Mouse (Mus musculus): ENCODE measurements around the gene Hnrnpll. TPM values are rescaled to one million over a fixed set of nuclear protein-coding genes. Genes with fewer than 3 reads are reported as not detected.

Gene Hnrnpll
- polyA plus RNA-seq, 1 experiment from 2014 or later = 58.4 TPM

DNA sequence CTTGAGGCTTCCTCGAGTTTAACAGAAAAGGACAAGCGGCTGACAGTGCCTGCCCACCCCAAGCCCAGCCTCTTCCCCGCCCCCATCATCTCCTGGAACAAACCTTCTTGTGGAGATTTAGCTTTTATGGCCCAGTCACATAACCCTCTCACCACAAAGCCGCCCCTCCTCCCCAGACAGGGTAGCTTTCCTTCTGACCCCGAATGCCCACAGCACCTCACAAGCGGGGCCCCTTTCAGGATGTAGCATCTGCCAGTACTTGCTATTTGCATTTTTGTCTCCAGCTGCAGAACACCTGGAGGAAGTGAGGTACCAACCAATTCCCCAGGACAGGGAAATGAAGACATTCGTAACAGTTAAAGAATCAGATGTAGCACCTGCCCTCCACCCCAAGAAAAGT is 79.6 kb downstream of the Hnrnpll start:
- H3K27me3 ChIP-seq (replicated peaks; ENCODE audit: control insufficient read depth, insufficient read depth, low read length) = no peaks in the 10 kb centered on the region
- H3K4me2 ChIP-seq (ENCODE audit: low read length) = 0 out of 2 replicates have a peak overlapping the region, but pooled peaks have one; percentile 10
- no peak overlapping the region for H3K9ac ChIP-seq (ENCODE audit: low read length)
- no peak for DNase-seq (ENCODE audit: low spot score)
- peak; percentile 31; the same call in 1 of the 2 replicates for ATAC-seq (replicated peaks; ENCODE audit: low FRiP score, low TSS enrichment, low read depth)
- H3K27ac ChIP-seq (ENCODE audit: low read depth) = no peak overlapping the region
- peaks cover 14% of the 10 kb centered on the region for H3K4me1 ChIP-seq (replicated peaks; ENCODE audit: control insufficient read depth, insufficient read depth, low read length)
- no peak overlapping the region for H3K4me3 ChIP-seq (ENCODE audit: low read depth, low read length)
- no peaks in the 10 kb centered on the region for H3K9me3 ChIP-seq (ENCODE audit: control insufficient read depth, low read length)
- no peaks in the 10 kb centered on the region for H3K36me3 ChIP-seq (ENCODE audit: control insufficient read depth, insufficient read depth, low read length)
- WGBS = 6% methylated on average over 7 of the region's 7 CpGs

DNA sequence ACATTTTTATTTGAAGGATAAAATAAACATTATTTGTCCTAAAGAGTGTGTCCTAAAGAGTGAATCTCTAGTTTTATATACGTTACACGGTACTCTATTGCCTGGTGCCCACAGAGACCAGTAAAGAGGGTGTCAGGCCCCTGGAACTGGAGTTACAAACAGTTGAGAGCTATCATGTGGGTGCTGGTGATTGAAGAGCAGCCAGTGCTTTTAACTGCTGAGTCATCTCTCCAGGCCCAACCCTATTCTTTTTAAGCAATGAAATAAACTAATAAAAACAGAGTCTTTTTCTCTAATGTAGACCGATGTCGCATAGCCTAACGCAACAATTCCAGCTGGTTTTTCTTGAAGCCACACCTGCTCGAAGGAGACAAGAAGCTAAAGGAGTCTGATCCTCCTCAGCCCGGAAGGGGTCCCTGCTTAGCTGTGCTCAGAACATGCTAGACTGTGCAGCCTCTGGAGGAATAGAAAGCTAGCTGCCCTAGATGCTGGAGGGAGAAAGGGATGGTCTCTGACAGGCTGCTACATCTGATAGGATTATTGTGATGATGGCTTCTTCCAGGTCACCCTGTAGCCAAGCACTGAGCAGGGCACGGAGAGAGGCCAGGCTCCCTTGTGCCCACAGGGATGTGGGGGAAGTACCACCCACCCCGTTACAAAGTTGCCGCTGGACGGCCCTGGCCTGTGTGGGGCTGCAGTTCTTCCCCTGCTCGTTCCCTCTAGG is 80.2 kb downstream of the Hnrnpll start:
- 31% methylated on average over 12 of the region's 12 CpGs for WGBS
- Histone ChIP-seq H3K9me3 (ENCODE audit: control insufficient read depth, low read length) (no peaks in the 10 kb centered on the region), H3K27me3 (replicated peaks; ENCODE audit: control insufficient read depth, insufficient read depth, low read length) (no peaks in the 10 kb centered on the region), H3K36me3 (ENCODE audit: control insufficient read depth, insufficient read depth, low read length) (no peaks in the 10 kb centered on the region), H3K27ac (ENCODE audit: low read depth) (no peak overlapping the region), H3K4me1 (replicated peaks; ENCODE audit: control insufficient read depth, insufficient read depth, low read length) (peaks cover 14% of the 10 kb centered on the region), H3K4me2 (ENCODE audit: low read length) (0 out of 2 replicates have a peak overlapping the region, but pooled peaks have one; percentile 10), H3K9ac (ENCODE audit: low read length) (no peak overlapping the region), H3K4me3 (ENCODE audit: low read depth, low read length) (no peak overlapping the region)
- DNase-seq (ENCODE audit: low spot score) (no peak), ATAC-seq (replicated peaks; ENCODE audit: low FRiP score, low TSS enrichment, low read depth) (peak; percentile 59; the same call in 1 of the 2 replicates)

DNA sequence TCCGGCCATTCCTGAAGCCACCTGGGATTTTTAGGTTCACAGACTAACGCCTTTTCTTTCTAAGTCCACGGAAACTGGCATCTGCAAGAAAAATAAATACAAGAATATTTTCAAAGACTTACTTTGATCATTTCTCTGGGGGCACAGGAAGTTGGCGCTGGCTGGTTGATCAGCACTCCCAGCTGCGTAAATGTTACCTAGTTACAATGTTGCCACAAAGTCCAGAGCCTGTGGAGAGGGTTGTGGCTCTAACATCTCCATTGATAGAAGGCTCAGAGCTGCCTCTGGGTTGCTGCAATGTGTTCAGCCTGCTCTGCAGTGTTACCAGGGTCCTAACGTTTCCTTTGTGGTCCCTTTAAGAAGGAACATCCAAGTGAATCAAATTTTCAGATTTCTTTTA is 80.8 kb downstream of the Hnrnpll start:
- WGBS = 68% methylated on average over 6 of the region's 6 CpGs
- no peak overlapping the region for H3K4me2 ChIP-seq (ENCODE audit: low read length)
- no peak overlapping the region for H3K27ac ChIP-seq (ENCODE audit: low read depth)
- H3K36me3 ChIP-seq (ENCODE audit: control insufficient read depth, insufficient read depth, low read length) = no peaks in the 10 kb centered on the region
- DNase-seq (ENCODE audit: low spot score) (no peak), ATAC-seq (replicated peaks; ENCODE audit: low FRiP score, low TSS enrichment, low read depth) (no peak)
- H3K9ac ChIP-seq (ENCODE audit: low read length) = no peak overlapping the region
- H3K27me3 ChIP-seq (replicated peaks; ENCODE audit: control insufficient read depth, insufficient read depth, low read length) = no peaks in the 10 kb centered on the region
- no peaks in the 10 kb centered on the region for H3K9me3 ChIP-seq (ENCODE audit: control insufficient read depth, low read length)
- no peak overlapping the region for H3K4me3 ChIP-seq (ENCODE audit: low read depth, low read length)
- peaks cover 14% of the 10 kb centered on the region for H3K4me1 ChIP-seq (replicated peaks; ENCODE audit: control insufficient read depth, insufficient read depth, low read length)

DNA sequence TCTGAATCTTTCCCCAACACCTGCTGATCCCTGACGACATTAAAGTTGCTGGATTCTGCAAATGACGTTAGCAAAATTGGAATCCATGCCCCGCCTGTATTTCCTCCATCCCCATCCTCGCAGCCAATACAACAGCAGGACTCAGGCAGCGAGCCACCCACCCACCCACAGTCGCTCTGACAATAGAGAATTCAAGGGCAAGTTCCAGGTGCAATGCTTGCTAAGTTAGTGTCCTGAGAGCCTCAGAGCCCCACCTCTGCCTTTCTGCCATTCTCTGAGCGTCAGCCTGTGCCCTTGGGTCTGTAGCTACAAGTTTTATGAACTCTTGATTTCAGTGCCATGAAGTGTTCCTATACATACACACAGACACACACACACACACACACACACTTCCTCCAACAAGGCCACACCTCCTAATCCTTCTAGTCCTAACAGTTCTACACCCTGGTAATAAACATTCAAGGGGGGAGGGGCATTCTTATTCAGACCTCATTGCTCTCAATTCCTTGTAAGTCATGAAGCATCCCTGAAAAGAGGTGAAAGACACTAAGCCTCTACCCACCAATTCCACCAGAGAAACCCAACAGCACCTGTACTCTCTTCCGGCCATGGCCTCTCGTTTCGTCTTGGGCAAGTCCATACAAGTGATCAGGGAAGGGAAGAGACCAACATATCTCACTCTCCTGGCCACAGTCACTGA is 81.6 kb downstream of the Hnrnpll start:
- ATAC-seq (replicated peaks; ENCODE audit: low FRiP score, low TSS enrichment, low read depth) (no peak), DNase-seq (ENCODE audit: low spot score) (no peak)
- no peak overlapping the region for H3K9ac ChIP-seq (ENCODE audit: low read length)
- no peak overlapping the region for H3K4me3 ChIP-seq (ENCODE audit: low read depth, low read length)
- peaks cover 19% of the 10 kb centered on the region for H3K4me1 ChIP-seq (replicated peaks; ENCODE audit: control insufficient read depth, insufficient read depth, low read length)
- no peaks in the 10 kb centered on the region for H3K27me3 ChIP-seq (replicated peaks; ENCODE audit: control insufficient read depth, insufficient read depth, low read length)
- no peaks in the 10 kb centered on the region for H3K36me3 ChIP-seq (ENCODE audit: control insufficient read depth, insufficient read depth, low read length)
- no peak overlapping the region for H3K27ac ChIP-seq (ENCODE audit: low read depth)
- 78% methylated on average over 10 of the region's 10 CpGs for WGBS
- no peak overlapping the region for H3K4me2 ChIP-seq (ENCODE audit: low read length)
- no peaks in the 10 kb centered on the region for H3K9me3 ChIP-seq (ENCODE audit: control insufficient read depth, low read length)

Other genes starting within 250 kb of the Hnrnpll start
- gene Atl2, start 166.2 kb downstream of the Hnrnpll start, polyA plus RNA-seq (2014; fragmentation: Nextera tagmentation; extraction: Ambion mirVana) = 40.1 and 40.3 TPM in 2 replicates
- gene Galm, start 65.1 kb upstream of the Hnrnpll start, polyA plus RNA-seq (2014; fragmentation: Nextera tagmentation; extraction: Ambion mirVana) = 35.1 and 38.4 TPM in 2 replicates
- 603 and 665 TPM in 2 replicates for gene Srsf7, start 145.0 kb upstream of the Hnrnpll start, polyA plus RNA-seq (2014; fragmentation: Nextera tagmentation; extraction: Ambion mirVana)
- 0.12 TPM in 1 of 2 replicates, not detected in the other for gene Ttc39d, start 145.1 kb upstream of the Hnrnpll start, polyA plus RNA-seq (2014; fragmentation: Nextera tagmentation; extraction: Ambion mirVana)
- 49.7 and 49.8 TPM in 2 replicates for gene Gemin6, start 162.1 kb upstream of the Hnrnpll start, polyA plus RNA-seq (2014; fragmentation: Nextera tagmentation; extraction: Ambion mirVana)
- 25.4 and 26.9 TPM in 2 replicates for gene Morn2, start 227.9 kb upstream of the Hnrnpll start, polyA plus RNA-seq (2014; fragmentation: Nextera tagmentation; extraction: Ambion mirVana)
- gene Dhx57, start 228.1 kb upstream of the Hnrnpll start, polyA plus RNA-seq (2014; fragmentation: Nextera tagmentation; extraction: Ambion mirVana) = 16.6 and 18.9 TPM in 2 replicates
- 0.34 and 0.99 TPM in 2 replicates for gene Arhgef33, start 245.1 kb upstream of the Hnrnpll start, polyA plus RNA-seq (2014; fragmentation: Nextera tagmentation; extraction: Ambion mirVana)